Mouse (Mus musculus) kidney, postnatal 10 days (tissue): ENCODE data around the gene Ddx17.

Experiments used
- DNase-seq: peaks from one replicate; pipeline ENCODE4 v3.0.0; 2021; ENCODE audit warnings: mixed read lengths

Gene Ddx17

GRCm38 (mm10) chr15:79546410-79547288 lies at the start of gene Ddx17:
Gene Ddx17, minus strand, starts transcription at chr15:79546741.
- DNase-seq = peak; percentile 99

- no peak for DNase-seq
Measured at GRCm38 (mm10) chr15:79581581-79581980, 35.0 kb upstream of the Ddx17 start.

DNA sequence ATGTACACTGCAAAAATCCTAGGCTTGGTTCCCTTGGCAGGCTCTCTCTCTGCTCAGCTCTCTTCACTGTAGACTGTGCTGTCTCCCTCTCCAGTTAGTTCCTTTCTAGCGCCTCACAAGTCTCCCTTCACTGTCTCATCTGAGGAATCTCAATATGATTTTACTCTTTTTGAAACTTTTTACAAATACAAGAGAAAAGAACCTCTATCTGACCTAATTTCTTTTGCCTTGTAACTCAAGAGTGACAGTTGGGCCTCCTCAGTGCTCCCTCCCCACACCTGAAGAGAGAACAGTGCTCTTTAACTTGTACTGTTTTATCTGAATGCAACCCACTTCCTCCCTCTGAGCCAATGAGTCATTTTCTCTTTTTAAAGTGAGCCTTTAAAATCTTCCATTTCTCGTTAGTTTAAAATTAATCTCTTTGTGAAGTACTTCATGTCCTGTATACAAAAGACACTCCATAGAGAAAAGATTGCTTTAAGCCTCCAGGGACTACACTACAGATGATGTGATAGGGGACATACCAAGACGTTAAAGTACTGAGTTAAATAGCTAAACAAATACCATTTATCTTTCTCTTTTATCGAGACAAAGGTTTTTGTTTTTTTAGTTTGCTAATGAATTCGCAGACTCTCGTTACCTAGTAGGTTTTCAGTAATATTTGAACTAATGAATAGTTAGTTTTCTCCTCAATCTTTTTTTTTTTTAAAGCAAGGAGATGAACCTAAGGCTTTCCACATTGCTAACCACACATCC lies 31.3 kb upstream of the Ddx17 start:
- no peak for DNase-seq

DNA sequence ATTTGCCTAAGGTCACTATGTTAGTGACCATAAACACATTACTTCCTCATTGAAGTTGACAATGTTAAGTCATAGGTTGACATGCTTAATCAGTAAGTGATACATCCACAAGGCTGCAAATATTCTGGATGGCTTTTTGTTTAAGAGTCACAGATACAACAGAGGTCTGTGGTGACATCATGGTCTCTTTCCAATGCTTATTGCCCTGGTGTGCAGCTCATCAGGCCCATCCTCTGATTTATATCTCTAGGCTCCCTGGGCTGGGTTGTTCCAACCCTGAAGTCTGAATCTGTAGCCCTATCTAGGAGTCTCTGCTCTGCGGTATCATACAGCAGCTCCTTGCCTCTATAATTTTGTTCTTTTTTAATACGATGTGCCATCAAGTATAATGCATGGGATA lies 30.4 kb upstream of the Ddx17 start:
- DNase-seq = no peak

- no peak for DNase-seq
Measured at GRCm38 (mm10) chr15:79575543-79576222, 29.1 kb upstream of the Ddx17 start.

DNA sequence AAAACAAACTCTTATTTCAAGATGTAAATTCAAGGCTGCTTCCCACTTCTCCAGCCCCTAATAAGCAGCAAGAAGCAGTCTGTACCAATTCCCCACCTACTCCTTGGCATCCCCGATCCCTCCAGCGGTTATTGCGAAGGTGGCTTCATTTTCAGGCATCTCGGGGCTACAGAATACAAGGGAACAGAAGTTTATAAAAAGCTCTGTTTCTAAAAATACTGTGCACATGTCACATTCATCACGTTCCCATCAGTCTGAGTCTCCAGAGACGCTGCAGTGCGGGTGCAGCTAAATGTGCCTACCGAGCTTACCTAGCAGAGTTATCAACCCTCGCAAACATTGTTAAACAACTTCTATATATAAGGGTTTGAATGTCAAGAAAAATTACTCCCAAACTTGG lies 15.9 kb upstream of the Ddx17 start:
- DNase-seq = no peak

GRCm38 (mm10) chr15:79559649-79560048 lies 13.1 kb upstream of the Ddx17 start:
- no peak for DNase-seq

GRCm38 (mm10) chr15:79552566-79552965 lies 6.0 kb upstream of the Ddx17 start:
- no peak for DNase-seq

DNA sequence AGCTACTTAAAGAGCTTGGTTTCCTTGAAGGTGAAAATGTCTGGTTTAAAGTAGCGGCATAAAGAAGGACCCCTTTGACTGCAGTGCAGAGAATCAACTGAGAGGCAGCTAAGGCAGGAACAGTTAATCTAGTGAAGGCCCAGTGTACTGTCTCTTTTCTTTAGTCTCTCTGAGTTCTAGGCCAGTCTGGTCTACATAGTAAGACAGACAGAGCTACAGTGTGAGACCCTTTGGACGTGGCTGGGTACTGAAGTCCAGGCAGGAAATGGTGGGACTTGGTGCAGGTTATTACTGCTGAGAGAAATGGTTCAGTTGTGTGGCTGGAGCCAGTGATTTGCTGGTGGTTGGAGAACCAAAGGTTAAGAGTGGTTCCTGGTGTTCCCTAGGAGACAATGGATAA lies 1.7 kb upstream of the Ddx17 start:
- DNase-seq = no peak

DNA sequence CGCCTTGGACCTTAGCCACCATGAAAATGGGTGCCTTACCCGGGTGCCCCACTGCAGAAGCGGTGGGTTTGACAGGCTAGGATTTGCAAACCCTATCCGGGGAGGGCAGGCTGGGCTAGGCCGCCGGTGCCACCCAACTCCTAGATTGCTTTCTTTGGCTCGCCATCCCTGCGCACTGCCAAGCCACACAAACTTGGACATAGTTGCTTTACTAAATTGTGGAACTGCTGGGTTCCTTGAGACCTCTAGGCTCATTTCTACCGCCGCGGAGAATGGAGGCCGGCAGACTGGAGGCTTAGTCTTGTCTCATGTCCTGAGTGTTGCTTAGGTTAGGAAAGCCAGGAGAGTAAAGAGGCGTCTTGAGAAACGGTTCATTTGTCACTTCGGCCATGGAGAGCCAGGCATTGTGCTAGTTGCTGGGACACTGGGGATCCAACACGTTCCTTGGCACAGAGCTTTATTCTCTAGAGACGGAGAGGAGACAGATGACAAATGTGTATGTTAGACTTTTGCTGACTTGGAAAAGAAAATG lies 814 bp upstream of the Ddx17 start:
- no peak for DNase-seq

DNA sequence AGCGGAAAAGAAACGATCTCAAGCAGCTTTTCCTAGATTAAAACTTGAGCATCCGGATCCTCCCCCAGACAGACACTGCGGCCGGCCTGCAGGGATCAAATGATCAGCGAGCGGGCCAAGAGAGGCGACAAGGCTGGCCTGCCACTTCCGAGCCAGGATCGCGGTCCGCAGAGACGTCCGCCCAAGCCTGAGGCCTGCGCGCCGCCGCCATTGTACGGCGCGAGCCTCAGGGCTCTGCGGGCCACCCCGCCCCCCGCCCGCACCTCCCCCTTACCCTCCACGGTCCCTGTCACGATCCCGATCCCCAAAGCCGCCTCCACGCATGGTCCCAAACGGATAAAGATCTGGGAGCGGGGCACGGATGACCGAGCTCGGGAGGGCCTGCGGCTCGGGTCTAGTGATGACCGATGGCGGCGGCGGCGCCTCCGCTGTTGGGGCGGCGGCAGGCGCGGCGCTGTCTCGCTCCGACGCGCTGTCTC lies 581 bp downstream of the Ddx17 start:
- peak; percentile 88 for DNase-seq

- DNase-seq = no peak
Measured at GRCm38 (mm10) chr15:79545496-79545895, 1.0 kb downstream of the Ddx17 start.

GRCm38 (mm10) chr15:79543968-79544367 lies 2.6 kb downstream of the Ddx17 start:
- no peak for DNase-seq

- no peak for DNase-seq
Measured at GRCm38 (mm10) chr15:79533796-79534195, 12.7 kb downstream of the Ddx17 start.

DNA sequence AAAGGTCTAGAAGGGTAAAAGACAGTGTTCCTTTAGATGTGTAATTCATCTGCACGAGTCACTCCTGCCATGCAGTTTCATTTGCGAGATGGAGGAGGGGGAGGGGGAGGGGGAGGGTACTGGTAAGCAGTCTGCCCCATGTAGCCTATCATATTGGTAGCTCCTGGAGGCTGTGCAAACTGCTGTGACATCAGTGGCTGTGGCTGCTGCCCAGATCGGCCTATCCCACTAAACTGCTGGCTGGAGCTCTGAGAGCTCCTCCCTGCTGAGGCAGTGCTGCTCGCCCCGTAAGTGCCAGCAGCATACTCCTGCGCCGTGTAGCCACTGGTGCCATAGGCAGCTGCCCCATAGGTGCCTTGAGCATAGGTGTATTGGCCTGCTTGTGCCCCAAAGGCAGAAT lies 16.6 kb downstream of the Ddx17 start:
- DNase-seq = peak; percentile 19

- no peak for DNase-seq
Measured at GRCm38 (mm10) chr15:79527991-79528639, 18.4 kb downstream of the Ddx17 start.

DNA sequence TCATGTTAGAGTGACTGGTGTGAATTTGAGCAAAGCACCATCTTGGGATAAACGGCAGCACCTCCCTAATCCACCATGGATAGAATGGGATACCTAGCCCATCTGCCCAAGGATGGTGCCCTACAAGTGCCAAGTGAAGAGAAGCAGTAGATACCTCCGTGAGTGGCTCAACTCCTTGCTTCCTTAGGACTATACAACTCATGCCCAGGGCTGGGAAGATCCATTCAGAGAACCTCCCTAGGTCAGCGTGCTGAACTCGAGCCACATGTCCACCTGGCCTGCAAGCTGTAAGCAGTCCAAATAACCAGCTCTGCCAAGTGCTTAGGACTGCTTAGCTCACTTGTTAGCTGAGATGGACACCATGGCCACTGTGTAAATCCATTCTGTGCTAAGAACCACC lies 19.3 kb downstream of the Ddx17 start:
- peak; percentile 19 for DNase-seq

DNA sequence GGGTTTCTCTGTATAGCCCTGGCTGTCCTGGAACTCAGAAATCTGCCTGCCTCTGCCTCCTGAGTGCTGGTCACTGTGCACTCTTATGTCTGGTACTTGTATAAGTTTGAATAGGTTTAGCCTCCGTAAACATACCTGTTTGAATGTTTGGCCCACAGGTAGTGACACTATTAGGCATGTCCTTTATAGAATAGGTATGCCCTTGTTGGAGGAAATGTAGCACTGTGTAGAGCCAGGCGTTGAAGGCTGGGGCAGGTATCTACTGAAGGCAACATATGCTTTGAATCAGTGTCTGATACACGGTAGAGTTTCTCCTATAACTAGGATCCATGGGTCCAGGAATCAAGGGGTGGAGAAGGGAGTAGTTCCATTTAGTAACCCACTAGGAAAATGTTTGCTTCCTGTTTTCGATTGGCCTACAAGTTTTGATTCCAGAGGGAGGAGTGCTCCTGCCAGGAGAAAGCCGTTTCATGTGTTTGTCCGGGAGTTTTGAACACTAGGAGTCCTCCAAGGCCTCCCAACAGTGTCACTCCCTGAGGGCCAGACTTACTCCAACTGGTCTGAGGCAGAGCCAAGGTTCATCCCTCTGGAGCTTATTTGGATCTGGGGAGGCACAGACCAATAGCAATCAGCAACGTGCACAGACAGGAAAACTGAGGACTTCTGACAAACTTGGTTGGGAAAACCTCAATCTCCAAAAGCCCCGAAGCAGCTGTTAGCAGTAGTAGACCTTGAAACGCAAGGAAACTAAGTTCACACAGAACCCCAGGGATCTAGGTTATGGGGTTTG lies 20.4 kb downstream of the Ddx17 start:
- DNase-seq = peak; percentile 51

- no peak for DNase-seq
Measured at GRCm38 (mm10) chr15:79525564-79525963, 21.0 kb downstream of the Ddx17 start.

- DNase-seq = no peak
Measured at GRCm38 (mm10) chr15:79519400-79520220, 26.9 kb downstream of the Ddx17 start.

GRCm38 (mm10) chr15:79518571-79518970 lies 28.0 kb downstream of the Ddx17 start:
- peak; percentile 47 for DNase-seq
